Mouse (Mus musculus) kidney, adult 2 months (tissue): ENCODE measurements around the gene Slc12a8.

Experiments
- CTCF ChIP-seq: fragments of 200-500 bp; conservative IDR thresholded peaks from 2 replicates; pipeline ENCODE4 v1.5.1; 2011; ENCODE audit warnings: low read depth, mild to moderate bottlenecking, control low read depth, low read length, moderate library complexity, mixed read lengths; ENCODE audit not compliant: insufficient read depth, insufficient read length
- POLR2A ChIP-seq: fragments of 200-500 bp; IDR thresholded peaks from one replicate; pipeline ENCODE4 v1.6.1; 2011; ENCODE audit warnings: low read depth, low read length, control low read depth

GRCm38 (mm10) chr16:33687724-33688123 lies 170.6 kb downstream of the Slc12a8 start:
- TF ChIP-seq CTCF: no peak
- TF ChIP-seq POLR2A: no peak
